In the genomic region with DNA sequence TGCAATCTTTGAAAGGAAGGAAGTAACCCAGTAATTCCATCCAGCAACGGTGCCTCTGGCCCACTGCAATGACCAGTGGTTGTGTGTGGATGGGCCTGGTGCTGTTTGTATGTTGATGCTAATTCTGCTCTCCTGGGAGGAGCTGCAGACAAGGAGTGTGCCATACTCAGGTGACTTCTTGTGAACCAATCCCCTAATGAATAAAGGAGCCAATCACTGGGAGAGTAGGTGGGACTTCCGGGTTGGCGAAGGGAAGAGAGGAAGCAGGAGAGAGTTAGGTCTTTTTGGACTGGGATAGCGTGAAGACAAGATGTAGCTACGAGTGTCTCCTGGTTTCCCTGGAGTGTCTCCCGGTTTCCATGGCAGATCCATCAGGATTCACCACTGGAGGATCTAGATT, we compare ENCODE assay signal across 11 mouse cellular contexts.
"Had no signal": no experiment of that assay in that cellular context is flagged by ENCODE, and none has a peak within 500 bp of the region (broad histone marks: within the 10 kb centered on the region; RNA-seq: fewer than 3 reads in every experiment).

No protein-coding gene starts in this region.

- DNase-seq: liver, postnatal 0 days; lung, adult 2 months; lung, postnatal 14 days; lung, postnatal 36 days; right cerebral cortex, adult 18-20 months; right cerebral cortex, postnatal 25 days; right cerebral cortex, postnatal 4 days; spleen, adult 18-20 months; thymus, adult 2 months; thymus, postnatal 25 days; thymus, postnatal 4 days had no signal
